Mouse (Mus musculus) liver, adult 2 months (tissue): ENCODE measurements around the gene Abcc8.

Experiments
- CTCF ChIP-seq: fragments of 200-500 bp; IDR thresholded peaks from 2 replicates; pipeline ENCODE4 v1.5.1; 2011; ENCODE audit warnings: low read depth, low read length, control low read depth
- POLR2A ChIP-seq: fragments of 200-500 bp; IDR thresholded peaks from 2 replicates; pipeline ENCODE4 v1.6.1; 2011; ENCODE audit warnings: low read length, control low read depth; ENCODE audit not compliant: insufficient read depth; ENCODE audit errors: extremely low read depth

DNA sequence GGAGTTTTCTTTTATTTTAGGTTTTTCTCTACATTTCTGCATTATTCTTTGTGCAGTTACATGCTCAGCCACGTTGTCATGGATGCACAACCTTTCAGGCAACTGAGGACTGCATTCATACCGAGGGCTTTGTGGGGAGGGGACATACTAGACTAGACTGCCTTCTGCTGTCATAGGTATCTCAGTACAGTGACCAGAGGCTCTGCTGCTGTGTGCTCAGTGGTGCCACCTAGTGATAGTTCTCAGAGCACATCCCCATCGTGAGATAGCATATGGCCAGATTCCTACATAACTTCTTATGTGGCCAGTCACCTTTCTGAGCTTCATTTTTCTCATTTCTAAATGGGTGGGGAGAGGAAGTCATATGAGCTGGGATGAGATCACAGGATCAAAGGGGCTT lies 1.8 kb upstream of the Abcc8 start:
- TF ChIP-seq CTCF (peak; percentile 79), POLR2A (no peak)
